In genomic region chr5:88830880-88831279, GRCm38 (mm10) we compare ENCODE assay signal across 23 mouse cellular contexts. TPM values are rescaled to one million over a fixed set of nuclear protein-coding genes. Genes with fewer than 3 reads are reported as not detected.
A peak's percentile ranks its signal among the peaks of the same experiment; 100 is the strongest.
DNase-seq lines count a peak whose midpoint lies in the region; ATAC-seq and TF ChIP-seq lines count a peak whose summit lies in the region.
"Had no signal": no experiment of that assay in that cellular context is flagged by ENCODE, and none has a peak within 500 bp of the region (broad histone marks: within the 10 kb centered on the region; RNA-seq: fewer than 3 reads in every experiment).

No protein-coding gene starts in this region.

- H3K9ac ChIP-seq in forebrain, embryonic 15.5 days (replicated peaks), result no peak overlapping the region
- H3K9ac ChIP-seq in forebrain, embryonic 12.5 days, result no peak overlapping the region
- H3K9ac ChIP-seq in midbrain, embryonic 15.5 days, result no peak overlapping the region
- no peak overlapping the region for H3K9ac ChIP-seq in midbrain, postnatal 0 days (replicated peaks; ENCODE audit: low read length, poor library complexity, severe bottlenecking)
- H3K9ac ChIP-seq: embryonic facial prominence, embryonic 13.5 days; hindbrain, embryonic 12.5 days; hindbrain, embryonic 15.5 days had no signal

- peaks cover 11% of the 10 kb centered on the region; the same call in 1 of the 2 replicates for H3K4me1 ChIP-seq in forebrain, embryonic 15.5 days
- H3K4me1 ChIP-seq in forebrain, embryonic 12.5 days, result peaks cover 4% of the 10 kb centered on the region; the same call in 1 of the 2 replicates
- 0 out of 2 replicates have a peak, but pooled peaks cover 3% of the 10 kb centered on the region for H3K4me1 ChIP-seq in midbrain, embryonic 15.5 days
- no peaks in the 10 kb centered on the region for H3K4me1 ChIP-seq in midbrain, postnatal 0 days (ENCODE audit: insufficient read depth, low read length)
- H3K4me1 ChIP-seq: embryonic facial prominence, embryonic 10.5 days; embryonic facial prominence, embryonic 13.5 days; hindbrain, embryonic 12.5 days; hindbrain, embryonic 15.5 days had no signal

- no peaks in the 10 kb centered on the region for H3K36me3 ChIP-seq in forebrain, embryonic 15.5 days
- H3K36me3 ChIP-seq in forebrain, embryonic 12.5 days (replicated peaks), result no peaks in the 10 kb centered on the region
- H3K36me3 ChIP-seq in midbrain, embryonic 15.5 days (replicated peaks), result no peaks in the 10 kb centered on the region
- no peaks in the 10 kb centered on the region for H3K36me3 ChIP-seq in midbrain, postnatal 0 days (ENCODE audit: insufficient read depth, low read length)
- H3K36me3 ChIP-seq: embryonic facial prominence, embryonic 10.5 days; embryonic facial prominence, embryonic 13.5 days; hindbrain, embryonic 12.5 days; hindbrain, embryonic 15.5 days had no signal

- H3K27ac ChIP-seq in forebrain, embryonic 15.5 days (replicated peaks), result 0 out of 2 replicates have a peak overlapping the region, but pooled peaks have one; percentile 31
- no peak overlapping the region for H3K27ac ChIP-seq in forebrain, embryonic 12.5 days
- H3K27ac ChIP-seq in layer of hippocampus, adult 2 months, result peak overlapping the region; percentile 91
- H3K27ac ChIP-seq in midbrain, embryonic 15.5 days, result no peak overlapping the region
- H3K27ac ChIP-seq in midbrain, postnatal 0 days (ENCODE audit: low read depth, low read length), result no peak overlapping the region
- H3K27ac ChIP-seq: embryonic facial prominence, embryonic 10.5 days; embryonic facial prominence, embryonic 13.5 days; gastrocnemius, adult 2 months; hindbrain, embryonic 12.5 days; hindbrain, embryonic 15.5 days had no signal

- no peak for DNase-seq in layer of hippocampus, adult 2 months (ENCODE audit: low spot score in 2 of 2)
- DNase-seq in layer of hippocampus, adult 11-12 months (ENCODE audit: low spot score), result no peak
- no peak for DNase-seq in midbrain, postnatal 0 days (ENCODE audit: low spot score)
- DNase-seq: adrenal gland, adult 8-10 months; adrenal gland, postnatal 25 days; cerebellum, adult 11-12 months; cerebellum, adult 8-10 months; cerebellum, postnatal 10 days; cerebellum, postnatal 36 days; embryo, embryonic 11 days; gastrocnemius, adult 2 months; gastrocnemius, postnatal 14 days; heart, adult 11 months had no signal

- no peaks in the 10 kb centered on the region for H3K9me3 ChIP-seq in forebrain, embryonic 15.5 days
- no peaks in the 10 kb centered on the region for H3K9me3 ChIP-seq in forebrain, embryonic 12.5 days
- no peaks in the 10 kb centered on the region for H3K9me3 ChIP-seq in midbrain, embryonic 15.5 days
- H3K9me3 ChIP-seq in midbrain, postnatal 0 days (ENCODE audit: low read length), result no peaks in the 10 kb centered on the region
- H3K9me3 ChIP-seq: embryonic facial prominence, embryonic 10.5 days; embryonic facial prominence, embryonic 13.5 days; hindbrain, embryonic 12.5 days; hindbrain, embryonic 15.5 days had no signal

- H3K4me3 ChIP-seq in forebrain, embryonic 15.5 days, result no peak overlapping the region
- H3K4me3 ChIP-seq in forebrain, embryonic 12.5 days (replicated peaks), result no peak overlapping the region
- H3K4me3 ChIP-seq in layer of hippocampus, adult 2 months, result no peak overlapping the region
- no peak overlapping the region for H3K4me3 ChIP-seq in midbrain, embryonic 15.5 days
- no peak overlapping the region for H3K4me3 ChIP-seq in midbrain, postnatal 0 days (ENCODE audit: low read depth, low read length)
- H3K4me3 ChIP-seq: embryonic facial prominence, embryonic 10.5 days; embryonic facial prominence, embryonic 13.5 days; erythroblast, embryonic 14.5 days; gastrocnemius, adult 2 months; hindbrain, embryonic 12.5 days; hindbrain, embryonic 15.5 days had no signal

- no peak overlapping the region for H3K4me2 ChIP-seq in forebrain, embryonic 15.5 days (replicated peaks)
- H3K4me2 ChIP-seq in forebrain, embryonic 12.5 days, result no peak overlapping the region
- no peak overlapping the region for H3K4me2 ChIP-seq in midbrain, embryonic 15.5 days
- H3K4me2 ChIP-seq in midbrain, postnatal 0 days (ENCODE audit: low read depth, low read length, poor library complexity, severe bottlenecking), result no peak overlapping the region
- H3K4me2 ChIP-seq: embryonic facial prominence, embryonic 13.5 days; heart, embryonic 11.5 days; hindbrain, embryonic 12.5 days; hindbrain, embryonic 15.5 days had no signal

- H3K27me3 ChIP-seq in forebrain, embryonic 15.5 days, result no peaks in the 10 kb centered on the region
- H3K27me3 ChIP-seq in forebrain, embryonic 12.5 days, result no peaks in the 10 kb centered on the region
- no peaks in the 10 kb centered on the region for H3K27me3 ChIP-seq in midbrain, embryonic 15.5 days (replicated peaks)
- H3K27me3 ChIP-seq in midbrain, postnatal 0 days (ENCODE audit: insufficient read depth, low read length), result no peaks in the 10 kb centered on the region
- H3K27me3 ChIP-seq: embryonic facial prominence, embryonic 13.5 days; hindbrain, embryonic 12.5 days; hindbrain, embryonic 15.5 days had no signal

- ATAC-seq in forebrain, embryonic 15.5 days (replicated peaks), result no peak
- no peak for ATAC-seq in forebrain, embryonic 12.5 days (ENCODE audit: low FRiP score)
- peak; percentile 52; the same call in 1 of the 2 replicates for ATAC-seq in midbrain, embryonic 15.5 days (replicated peaks)
- no peak for ATAC-seq in midbrain, postnatal 0 days (ENCODE audit: low FRiP score)
- ATAC-seq: activated CD4-positive, CD25-positive, alpha-beta regulatory T cell, adult 4 months had no signal

- 69% methylated on average over 4 of the region's 4 CpGs for WGBS in forebrain, embryonic 15.5 days
- WGBS in forebrain, embryonic 12.5 days, result 81% methylated on average over 4 of the region's 4 CpGs
- 66% methylated on average over 4 of the region's 4 CpGs for WGBS in midbrain, embryonic 15.5 days
- 59% methylated on average over 4 of the region's 4 CpGs for whole genome bisulfite sequencing in midbrain, postnatal 0 days

- TF ChIP-seq CTCF in layer of hippocampus, adult 2 months (conservative IDR thresholded peaks at IDR 0.05), result no peak
- TF ChIP-seq CTCF in midbrain, postnatal 0 days (IDR thresholded peaks at IDR 0.05), result no peak

RNA-seq across cellular contexts. Expression of gene Slc4a4, which starts 55.7 kb away (rescaled TPM):
- polyA plus RNA-seq in forebrain, embryonic 15.5 days (2015; fragmentation: Nextera tagmentation; extraction: Ambion mirVana), result 3.7 and 4.1 TPM in 2 replicates
- 1.7 and 2.3 TPM in 2 replicates for polyA plus RNA-seq in forebrain, embryonic 12.5 days (2016; fragmentation: Nextera tagmentation; extraction: Ambion mirVana)
- 100 to 1,000 TPM; 154 to 161 TPM for total RNA-seq in layer of hippocampus, adult 2 months (2021)
- polyA plus RNA-seq in midbrain, embryonic 15.5 days (2015; fragmentation: Nextera tagmentation; extraction: Ambion mirVana), result 6.7 and 7.7 TPM in 2 replicates
- 57.3 and 61.6 TPM in 2 replicates for total RNA-seq in midbrain, postnatal 0 days (2014; rRNA removed)
- polyA plus RNA-seq in midbrain, postnatal 0 days (2015; fragmentation: Nextera tagmentation; extraction: Ambion mirVana), result 16.7 and 17.4 TPM in 2 replicates
- polyA plus RNA-seq: erythroblast, embryonic 14.5 days had no signal

Comparison
In these comparisons a context has a peak if more than half of its experiments do, and no peak if none do; other contexts are left out.
1. H3K27ac ChIP-seq: peak in forebrain, embryonic 15.5 days (single experiment) and layer of hippocampus, adult 2 months (single experiment); none in forebrain, embryonic 12.5 days (single experiment), midbrain, embryonic 15.5 days (single experiment) and midbrain, postnatal 0 days (single experiment).